Comparison of ENCODE assay signal across 30 mouse cellular contexts in the genomic region with DNA sequence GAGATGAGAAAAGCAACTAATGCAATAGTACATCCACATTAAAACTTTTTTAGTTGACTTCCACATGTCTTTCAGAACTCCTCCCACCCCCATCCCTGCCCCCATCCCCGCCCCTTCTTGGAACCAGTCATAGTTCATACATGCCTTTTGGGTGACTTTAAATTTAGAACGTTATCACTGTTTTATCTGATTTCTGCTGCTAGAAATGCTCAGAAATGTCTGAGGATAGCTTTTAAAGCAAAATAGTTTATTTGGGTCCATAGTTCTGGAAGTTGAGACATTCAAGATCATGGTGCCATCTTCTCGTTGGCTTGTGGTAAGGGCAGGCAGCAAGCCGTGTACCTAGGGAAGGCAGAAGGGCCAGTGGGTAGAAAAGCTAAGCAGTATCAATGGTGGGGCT.
"Had no signal": no experiment of that assay in that cellular context is flagged by ENCODE, and none has a peak within 500 bp of the region (broad histone marks: within the 10 kb centered on the region; RNA-seq: fewer than 3 reads in every experiment).

No protein-coding gene starts in this region.

- H3K9ac ChIP-seq: heart, embryonic 12.5 days; heart, embryonic 13.5 days; heart, embryonic 15.5 days; hindbrain, embryonic 12.5 days; hindbrain, embryonic 13.5 days; hindbrain, embryonic 14.5 days; hindbrain, embryonic 15.5 days; intestine, embryonic 15.5 days; kidney, embryonic 15.5 days had no signal

- H3K27ac ChIP-seq: heart, embryonic 13.5 days; heart, embryonic 15.5 days; hindbrain, embryonic 10.5 days; hindbrain, embryonic 12.5 days; hindbrain, embryonic 13.5 days; hindbrain, embryonic 14.5 days; hindbrain, embryonic 15.5 days; hindbrain, postnatal 0 days; intestine, embryonic 15.5 days; kidney, embryonic 15.5 days; kidney, postnatal 0 days; layer of hippocampus, adult 2 months; left cerebral cortex, adult 2 months had no signal

- H3K4me3 ChIP-seq: heart, embryonic 12.5 days; heart, embryonic 13.5 days; heart, embryonic 15.5 days; hindbrain, embryonic 10.5 days; hindbrain, embryonic 12.5 days; hindbrain, embryonic 13.5 days; hindbrain, embryonic 15.5 days; intestine, embryonic 15.5 days; kidney, embryonic 15.5 days; layer of hippocampus, adult 2 months; left cerebral cortex, adult 2 months had no signal

- H3K4me1 ChIP-seq: heart, embryonic 12.5 days; heart, embryonic 13.5 days; heart, embryonic 15.5 days; hindbrain, embryonic 10.5 days; hindbrain, embryonic 12.5 days; hindbrain, embryonic 13.5 days; hindbrain, embryonic 15.5 days; intestine, embryonic 15.5 days; kidney, embryonic 15.5 days had no signal

- H3K9me3 ChIP-seq: heart, embryonic 12.5 days; heart, embryonic 13.5 days; heart, embryonic 15.5 days; hindbrain, embryonic 10.5 days; hindbrain, embryonic 12.5 days; hindbrain, embryonic 13.5 days; hindbrain, embryonic 15.5 days; intestine, embryonic 15.5 days; kidney, embryonic 15.5 days had no signal

- H3K36me3 ChIP-seq: heart, embryonic 12.5 days; heart, embryonic 13.5 days; heart, embryonic 15.5 days; hindbrain, embryonic 10.5 days; hindbrain, embryonic 12.5 days; hindbrain, embryonic 13.5 days; hindbrain, embryonic 15.5 days; intestine, embryonic 15.5 days; kidney, embryonic 15.5 days had no signal

- H3K27me3 ChIP-seq: heart, embryonic 12.5 days; heart, embryonic 13.5 days; heart, embryonic 15.5 days; hindbrain, embryonic 12.5 days; hindbrain, embryonic 13.5 days; hindbrain, embryonic 15.5 days; intestine, embryonic 15.5 days; kidney, embryonic 15.5 days had no signal

- DNase-seq: heart, postnatal 10 days; heart, postnatal 14 days; heart, postnatal 36 days; heart, postnatal 4 days; kidney, adult 11 months; kidney, adult 18-20 months; kidney, adult 2 months; kidney, adult 8-10 months; kidney, adult 9 months; kidney, postnatal 10 days; kidney, postnatal 14 days; kidney, postnatal 25 days; kidney, postnatal 36 days; kidney, postnatal 4 days; layer of hippocampus, adult 9-11 months; layer of hippocampus, postnatal 36 days had no signal
